ENCODE assay signal across 10 mouse cellular contexts in the genomic region with DNA sequence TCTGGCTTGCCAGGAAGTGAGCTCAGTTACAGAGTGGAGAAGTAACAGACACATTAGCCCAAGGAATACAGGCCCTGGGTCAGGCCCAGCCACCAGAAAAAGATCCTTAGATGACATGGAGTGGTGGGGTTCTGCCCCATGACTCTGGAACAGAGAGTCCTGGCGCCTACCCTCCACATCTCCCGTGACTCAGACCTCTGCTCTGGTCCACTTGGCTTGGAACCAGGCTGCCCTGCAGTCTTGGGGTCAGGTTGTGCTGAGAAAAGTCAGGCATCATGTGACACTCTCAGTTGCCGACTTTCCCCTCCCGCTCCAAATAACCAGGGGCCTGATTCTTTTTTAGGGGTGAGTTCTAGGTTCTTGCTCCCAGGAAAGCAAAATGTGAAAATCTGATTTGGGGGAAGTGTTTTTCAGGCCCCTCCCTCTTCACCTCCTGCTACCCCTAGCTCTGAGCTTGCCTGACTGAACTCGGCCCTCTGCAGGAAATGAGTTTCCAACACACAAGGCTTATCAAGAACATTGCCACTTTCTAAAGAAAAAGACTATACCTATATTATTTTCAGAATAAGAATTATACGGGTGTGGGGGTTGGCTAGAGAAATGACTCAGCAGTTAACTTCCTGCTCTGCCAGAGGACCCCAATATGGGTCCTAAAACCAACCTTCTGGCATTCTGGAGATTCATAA. TPM values are rescaled to one million over a fixed set of nuclear protein-coding genes. Genes with fewer than 3 reads are reported as not detected.
DNase-seq lines count a peak whose midpoint lies in the region; ATAC-seq and TF ChIP-seq lines count a peak whose summit lies in the region.
"Had no signal": no experiment of that assay in that cellular context is flagged by ENCODE, and none has a peak within 500 bp of the region (broad histone marks: within the 10 kb centered on the region; RNA-seq: fewer than 3 reads in every experiment).

No protein-coding gene starts in this region.

- H3K4me1 ChIP-seq in embryonic facial prominence, embryonic 10.5 days, result peaks cover 20% of the 10 kb centered on the region

- no peak overlapping the region for H3K4me3 ChIP-seq in myocyte
- H3K4me3 ChIP-seq in embryonic facial prominence, embryonic 10.5 days, result no peak overlapping the region
- H3K4me3 ChIP-seq: embryonic facial prominence, embryonic 13.5 days; stomach, embryonic 15.5 days had no signal

- no peaks in the 10 kb centered on the region for H3K9me3 ChIP-seq in embryonic facial prominence, embryonic 10.5 days
- H3K9me3 ChIP-seq: embryonic facial prominence, embryonic 13.5 days; stomach, embryonic 15.5 days had no signal

- H3K27me3 ChIP-seq in myocyte (ENCODE audit: control insufficient read depth, insufficient read depth, insufficient read length), result no peaks in the 10 kb centered on the region
- H3K27me3 ChIP-seq in embryonic facial prominence, embryonic 10.5 days (replicated peaks; ENCODE audit: low read depth, poor library complexity, severe bottlenecking), result peaks cover 21% of the 10 kb centered on the region
- H3K27me3 ChIP-seq: embryonic facial prominence, embryonic 13.5 days; stomach, embryonic 15.5 days had no signal

- no peak overlapping the region for H3ac ChIP-seq in myocyte (ENCODE audit: control insufficient read depth, insufficient read length)

- H3K36me3 ChIP-seq in myocyte (ENCODE audit: control insufficient read depth, insufficient read depth), result peaks cover 5% of the 10 kb centered on the region
- H3K36me3 ChIP-seq in embryonic facial prominence, embryonic 10.5 days (replicated peaks), result peaks cover 21% of the 10 kb centered on the region
- H3K36me3 ChIP-seq: stomach, embryonic 15.5 days had no signal

- no peak for ATAC-seq in monocyte, adult 5-6 weeks (replicated peaks; ENCODE audit: insufficient number of reproducible peaks, low FRiP score, low TSS enrichment, poor library complexity, severe bottlenecking)

- 59% methylated on average over 6 of the region's 6 CpGs for WGBS in embryonic facial prominence, embryonic 10.5 days

- no peak for TF ChIP-seq POLR2A in myocyte (IDR thresholded peaks at IDR 0.05; ENCODE audit: insufficient read length, low read depth)

- H3K79me2 ChIP-seq in myocyte (ENCODE audit: control insufficient read depth, insufficient read depth), result peaks cover 7% of the 10 kb centered on the region

- intact Hi-C loops in heart, postnatal 36 days (cut with DNase I), result no loop called here

- H3K27ac ChIP-seq in embryonic facial prominence, embryonic 10.5 days (replicated peaks), result no peak overlapping the region
- H3K27ac ChIP-seq: stomach, embryonic 15.5 days had no signal

- peak overlapping the region; percentile 36 for H3K4me2 ChIP-seq in myocyte (ENCODE audit: low read depth)
- H3K4me2 ChIP-seq: embryonic facial prominence, embryonic 13.5 days; stomach, embryonic 15.5 days had no signal

- peak; percentile 50 for DNase-seq in ovary, adult 18-20 months (ENCODE audit: low spot score)
- no peak for DNase-seq in ovary, postnatal 10 days (ENCODE audit: low spot score)
- peak; percentile 63 for DNase-seq in adrenal gland, adult 8-10 months
- DNase-seq in heart, postnatal 36 days, result peak; percentile 64 to 72
- DNase-seq in layer of hippocampus, adult 9-11 months, result no peak
- DNase-seq in embryonic facial prominence, embryonic 10.5 days (ENCODE audit: low spot score), result no peak

TF ChIP-seq in myocyte, 11 proteins besides CTCF, POLR2A, EP300 and RAD21:
- TF ChIP-seq MAX (IDR thresholded peaks at IDR 0.05; ENCODE audit: low read depth), result no peak
- peak; percentile 74 for TF ChIP-seq USF1 (IDR thresholded peaks at IDR 0.05; ENCODE audit: low read depth)
- TF ChIP-seq E2F4 (IDR thresholded peaks at IDR 0.05; ENCODE audit: insufficient read depth), result no peak

RNA-seq across cellular contexts. Expression of gene Ubb, which starts 8.1 kb away (rescaled TPM):
- total RNA-seq in adrenal gland, adult 8-10 months (2022), result 1,000 to 10,000 TPM; 1,433 to 1,769 (median 1,540) TPM
- total RNA-seq in heart, postnatal 36 days (2021), result 100 to 1,000 TPM; 708 to 720 TPM
- 2,028 TPM for polyA plus RNA-seq in myocyte (2012; fragmentation: generic; extraction: Trizol)
- polyA plus RNA-seq in embryonic facial prominence, embryonic 10.5 days (2016; fragmentation: Nextera tagmentation; extraction: Ambion mirVana), result 3,487 and 3,558 TPM in 2 replicates
- 1,289 to 1,782 TPM (median 1,376 TPM) in 3 replicates for total RNA-seq in monocyte, adult 5-6 weeks (2017)

RNA-seq across cellular contexts. Expression of gene Trpv2, which starts 15.2 kb away (rescaled TPM):
- 1 to 10 TPM; 3.6 to 7.2 (median 4.9) TPM for total RNA-seq in adrenal gland, adult 8-10 months (2022)
- 1 to 10 TPM; 2.8 to 2.9 TPM for total RNA-seq in heart, postnatal 36 days (2021)
- 5.4 TPM for polyA plus RNA-seq in myocyte (2012; fragmentation: generic; extraction: Trizol)
- 2.6 and 3.8 TPM in 2 replicates for polyA plus RNA-seq in embryonic facial prominence, embryonic 10.5 days (2016; fragmentation: Nextera tagmentation; extraction: Ambion mirVana)
- 33.3 to 61.4 TPM (median 38.2 TPM) in 3 replicates for total RNA-seq in monocyte, adult 5-6 weeks (2017)

RNA-seq across cellular contexts. Expression of gene Cenpv, which starts 20.0 kb away (rescaled TPM):
- total RNA-seq in adrenal gland, adult 8-10 months (2022), result 10 to 100 TPM; 31.1 to 42.2 (median 39.0) TPM
- 10 to 100 TPM; 22.8 to 25.0 TPM for total RNA-seq in heart, postnatal 36 days (2021)
- polyA plus RNA-seq in myocyte (2012; fragmentation: generic; extraction: Trizol), result 11.1 TPM
- polyA plus RNA-seq in embryonic facial prominence, embryonic 10.5 days (2016; fragmentation: Nextera tagmentation; extraction: Ambion mirVana), result 23.0 and 25.4 TPM in 2 replicates
- 6.1 to 14.6 TPM in 2 of 3 replicates, not detected in the other for total RNA-seq in monocyte, adult 5-6 weeks (2017)

Comparison
In these comparisons a context has a peak if more than half of its experiments do, and no peak if none do; other contexts are left out.
1. DNase-seq: peak in ovary, adult 18-20 months (single experiment), adrenal gland, adult 8-10 months (single experiment) and heart, postnatal 36 days (2 of 2); none in ovary, postnatal 10 days (single experiment), layer of hippocampus, adult 9-11 months (single experiment) and embryonic facial prominence, embryonic 10.5 days (single experiment).